Mouse (Mus musculus) brain, embryonic 18.5 days (tissue): ENCODE measurements around the gene Glcci1.

Experiments used
- DNase-seq: peaks from one replicate; pipeline ENCODE4 v3.0.0-alpha.2; 2012; ENCODE audit warnings: low read depth, low spot score

The Glcci1 gene

GRCm38 (mm10) chr6:8545780-8546179 is 36.4 kb downstream of the Glcci1 start:
- DNase-seq, result no peak

GRCm38 (mm10) chr6:8551155-8551554 is 41.8 kb downstream of the Glcci1 start:
- no peak for DNase-seq

GRCm38 (mm10) chr6:8556849-8557571 is 47.6 kb downstream of the Glcci1 start:
- no peak for DNase-seq

GRCm38 (mm10) chr6:8560682-8561081 is 51.3 kb downstream of the Glcci1 start:
- no peak for DNase-seq

GRCm38 (mm10) chr6:8582377-8582776 is 73.0 kb downstream of the Glcci1 start:
- DNase-seq, result no peak

- DNase-seq, result no peak
Observed at GRCm38 (mm10) chr6:8583892-8584291, 74.5 kb downstream of the Glcci1 start.

- DNase-seq, result no peak
Observed at GRCm38 (mm10) chr6:8591665-8592064, 82.3 kb downstream of the Glcci1 start.

- DNase-seq, result no peak
Observed at GRCm38 (mm10) chr6:8617369-8617768, 108.0 kb downstream of the Glcci1 start.

- DNase-seq, result no peak
Observed at GRCm38 (mm10) chr6:8619582-8620350, 110.4 kb downstream of the Glcci1 start.

- DNase-seq, result no peak
Observed at GRCm38 (mm10) chr6:8623045-8623444, 113.6 kb downstream of the Glcci1 start.

- no peak for DNase-seq
Observed at GRCm38 (mm10) chr6:8628226-8628625, 118.8 kb downstream of the Glcci1 start.

- no peak for DNase-seq
Observed at GRCm38 (mm10) chr6:8628715-8629267, 119.4 kb downstream of the Glcci1 start.

- DNase-seq, result no peak
Observed at GRCm38 (mm10) chr6:8630531-8630930, 121.1 kb downstream of the Glcci1 start.

- no peak for DNase-seq
Observed at GRCm38 (mm10) chr6:8631362-8631761, 122.0 kb downstream of the Glcci1 start.

GRCm38 (mm10) chr6:8631986-8632632 is 122.7 kb downstream of the Glcci1 start:
- DNase-seq, result no peak

GRCm38 (mm10) chr6:8632701-8633100 is 123.3 kb downstream of the Glcci1 start:
- no peak for DNase-seq

GRCm38 (mm10) chr6:8638122-8638521 is 128.7 kb downstream of the Glcci1 start:
- DNase-seq, result no peak

GRCm38 (mm10) chr6:8638899-8639298 is 129.5 kb downstream of the Glcci1 start:
- DNase-seq, result no peak

- DNase-seq, result no peak
Observed at GRCm38 (mm10) chr6:8639526-8639925, 130.1 kb downstream of the Glcci1 start.

GRCm38 (mm10) chr6:8640863-8641262 is 131.5 kb downstream of the Glcci1 start:
- no peak for DNase-seq

- no peak for DNase-seq
Observed at GRCm38 (mm10) chr6:8644703-8645102, 135.3 kb downstream of the Glcci1 start.

- DNase-seq, result no peak
Observed at GRCm38 (mm10) chr6:8645708-8646107, 136.3 kb downstream of the Glcci1 start.
